Mouse (Mus musculus) neural tube, embryonic 15.5 days (tissue): ENCODE results near the gene Hoxa7. TPM values are rescaled to one million over a fixed set of nuclear protein-coding genes. Genes with fewer than 3 reads are reported as not detected.
A peak's percentile ranks its signal among the peaks of the same experiment; 100 is the strongest.

Experiments used
- ATAC-seq: fragments of 200-750 bp; cut with Nextera tagmentation; 2 replicates; pipeline ENCODE4 v1.8.0; 2017; ENCODE audit warnings: mild to moderate bottlenecking, moderate TSS enrichment, moderate library complexity; ENCODE audit not compliant: low FRiP score
- H3K27ac ChIP-seq: fragments of 300-500 bp; sonication (generic); replicated peaks from 2 replicates; pipeline ENCODE4 v1.5.1; 2015; ENCODE audit warnings: mild to moderate bottlenecking, inconsistent platforms
- H3K27me3 ChIP-seq: fragments of 300-500 bp; sonication (generic); replicated peaks from 2 replicates; pipeline ENCODE4 v1.6.1; 2015; ENCODE audit warnings: inconsistent platforms
- H3K36me3 ChIP-seq: fragments of 300-500 bp; sonication (generic); 2 replicates; pipeline ENCODE4 v1.6.1; 2015; ENCODE audit warnings: inconsistent platforms
- H3K4me1 ChIP-seq: fragments of 300-500 bp; sonication (generic); 2 replicates; pipeline ENCODE4 v1.6.1; 2015; ENCODE audit warnings: inconsistent platforms
- H3K4me2 ChIP-seq: fragments of 300-500 bp; sonication (generic); 2 replicates; pipeline ENCODE4 v1.6.1; 2015; ENCODE audit warnings: inconsistent platforms, mild to moderate bottlenecking, moderate library complexity
- H3K4me3 ChIP-seq: fragments of 300-500 bp; sonication (generic); replicated peaks from 2 replicates; pipeline ENCODE4 v1.5.1; 2015; ENCODE audit warnings: mild to moderate bottlenecking, inconsistent platforms
- H3K9ac ChIP-seq: fragments of 300-500 bp; sonication (generic); replicated peaks from 2 replicates; pipeline ENCODE4 v1.6.1; 2015; ENCODE audit warnings: mild to moderate bottlenecking, inconsistent platforms
- H3K9me3 ChIP-seq: fragments of 300-500 bp; sonication (generic); replicated peaks from 2 replicates; pipeline ENCODE4 v1.6.1; 2016; ENCODE audit warnings: inconsistent platforms
- WGBS: fragments of 180-500 bp; shearing (Covaris S2); methylation state at CpG from one replicate; pipeline ENCODE4 v1.1.7; 2015; ENCODE audit warnings: mixed read lengths; 5-methylcytosine and 5-hydroxymethylcytosine counted together
- polyA plus RNA-seq: library from polyadenylated mRNA; unstranded; fragments of >200 nt; fragmentation: Nextera tagmentation; extraction: Ambion mirVana; gene quantifications from 2 replicates; pipeline ENCODE4 v1.2.1, GENCODE M21; 2015

Gene Hoxa7
- polyA plus RNA-seq, 1 experiment from 2014 or later = 109 TPM

DNA sequence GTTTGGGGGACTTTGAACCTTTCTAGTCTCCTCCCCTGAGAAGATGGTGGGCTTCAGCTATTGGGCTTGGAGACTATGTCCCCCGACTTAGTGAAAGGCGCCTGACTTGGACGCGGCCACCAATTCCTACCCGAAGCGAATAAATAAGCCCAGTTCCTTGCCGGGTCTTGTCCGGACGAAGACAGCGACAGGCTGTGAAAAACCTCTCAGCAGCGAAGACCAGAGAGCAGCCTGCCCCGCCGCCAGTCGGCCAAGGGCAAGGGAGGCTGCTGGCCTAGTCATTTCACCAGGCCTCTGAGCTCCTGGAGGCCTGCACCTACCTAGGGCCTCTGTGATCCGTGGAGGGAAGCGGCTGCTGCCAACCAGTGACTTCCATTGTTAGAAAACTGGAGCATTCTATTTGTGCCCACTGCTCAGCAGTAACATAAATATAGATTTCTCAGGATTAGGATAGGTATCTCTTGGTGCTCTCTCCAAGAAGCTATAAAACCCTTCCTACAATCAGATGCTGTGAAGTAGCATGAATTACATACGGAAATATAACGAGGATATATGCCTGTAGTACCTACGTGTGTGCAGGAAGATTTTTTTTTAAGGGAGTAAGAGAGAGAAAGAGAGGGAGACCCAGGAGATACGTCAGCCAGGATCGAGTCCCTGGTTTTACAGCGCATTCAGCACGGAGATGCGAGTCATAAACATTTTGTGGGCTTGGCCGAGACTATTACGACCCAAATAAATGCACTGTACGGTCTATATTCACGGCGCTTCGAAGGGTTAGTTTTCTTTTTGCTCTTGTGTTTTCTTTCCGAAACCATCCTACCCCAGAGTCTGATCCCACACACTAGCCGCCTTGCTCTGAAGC, 1.4 kb downstream of the Hoxa7 start:
- peak overlapping the region; percentile 85 for H3K4me2 ChIP-seq
- H3K36me3 ChIP-seq = no peaks in the 10 kb centered on the region
- H3K4me1 ChIP-seq = peaks cover 54% of the 10 kb centered on the region
- WGBS = 5% methylated on average over 32 of the region's 32 CpGs
- ATAC-seq = no peak
- peak overlapping the region; percentile 65 for H3K4me3 ChIP-seq
- H3K9ac ChIP-seq = peak overlapping the region; percentile 84
- H3K27me3 ChIP-seq = no peaks in the 10 kb centered on the region
- H3K27ac ChIP-seq = peak overlapping the region; percentile 100
- no peaks in the 10 kb centered on the region for H3K9me3 ChIP-seq

DNA sequence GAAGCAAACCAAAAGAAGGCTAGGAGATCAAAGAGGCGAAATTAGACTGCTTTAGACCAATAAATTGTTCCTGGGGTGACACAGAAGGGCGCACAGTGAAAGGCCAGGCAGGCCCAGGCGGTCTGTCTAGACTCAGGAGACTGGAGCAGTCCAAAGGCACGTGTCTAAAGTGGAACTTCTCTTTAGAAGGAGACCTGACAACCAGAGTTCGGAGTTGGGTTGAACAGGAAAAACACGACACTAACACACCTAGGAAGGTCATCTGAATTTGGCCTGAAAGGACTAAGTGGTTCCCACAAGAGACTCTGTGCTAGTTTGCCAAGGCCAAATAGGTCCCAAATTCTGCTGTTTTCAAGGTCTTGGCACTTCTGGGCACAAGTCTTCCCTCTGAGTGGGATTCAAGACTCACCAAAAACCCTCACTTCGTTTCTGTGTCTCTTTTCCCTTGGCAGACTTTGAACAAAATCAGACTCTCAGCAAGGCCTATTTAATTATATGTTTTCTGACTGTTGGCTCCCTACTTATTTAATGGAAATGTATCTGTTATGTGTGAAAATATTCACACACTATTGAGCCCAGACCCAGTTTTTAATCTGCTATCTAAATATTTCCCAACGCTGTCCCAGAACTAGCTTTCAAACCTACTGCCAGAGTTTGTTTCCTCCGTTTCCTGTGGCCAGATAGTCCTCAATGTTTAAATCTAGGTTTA, 2.3 kb downstream of the Hoxa7 start:
- Histone ChIP-seq H3K4me3 (peak overlapping the region; percentile 81), H3K36me3 (no peaks in the 10 kb centered on the region), H3K4me1 (peaks cover 59% of the 10 kb centered on the region), H3K9ac (peak overlapping the region; percentile 84), H3K27me3 (no peaks in the 10 kb centered on the region), H3K9me3 (no peaks in the 10 kb centered on the region), H3K4me2 (peak overlapping the region; percentile 85), H3K27ac (peak overlapping the region; percentile 100)
- no peak for ATAC-seq
- 22% methylated on average over 9 of the region's 9 CpGs for WGBS

DNA sequence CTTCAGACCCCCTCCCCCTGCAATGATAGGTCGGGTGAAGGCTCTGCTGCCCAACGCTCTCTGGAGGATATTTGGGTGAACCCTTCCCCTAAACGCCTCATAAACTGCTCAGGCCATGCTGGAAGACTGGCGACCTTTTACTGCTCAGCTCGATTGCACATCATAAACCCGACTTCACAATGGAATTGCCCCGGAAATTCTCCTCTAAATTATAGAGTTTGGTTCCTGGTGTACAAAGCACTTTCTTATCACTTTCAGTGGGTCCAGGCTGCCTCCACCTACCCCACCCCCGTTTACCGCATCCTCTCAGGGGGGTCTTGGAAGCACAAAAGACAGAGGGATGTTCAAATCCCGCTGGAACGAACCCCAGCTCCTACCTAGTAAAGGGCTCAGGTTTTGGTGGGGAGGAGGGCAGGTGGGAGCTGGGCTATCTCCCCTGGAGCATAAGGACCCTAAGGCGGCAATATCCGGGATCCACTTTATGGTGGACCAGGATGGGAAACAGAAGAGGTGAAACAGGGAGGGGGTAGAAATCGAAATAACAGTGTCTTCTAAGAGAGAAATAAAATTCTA, 2.9 kb downstream of the Hoxa7 start:
- Histone ChIP-seq H3K4me3 (peak overlapping the region; percentile 81), H3K9ac (peak overlapping the region; percentile 92), H3K27ac (peak overlapping the region; percentile 100), H3K4me2 (peak overlapping the region; percentile 85), H3K36me3 (no peaks in the 10 kb centered on the region), H3K9me3 (no peaks in the 10 kb centered on the region), H3K4me1 (peaks cover 64% of the 10 kb centered on the region), H3K27me3 (no peaks in the 10 kb centered on the region)
- ATAC-seq = no peak
- 12% methylated on average over 14 of the region's 14 CpGs for WGBS

DNA sequence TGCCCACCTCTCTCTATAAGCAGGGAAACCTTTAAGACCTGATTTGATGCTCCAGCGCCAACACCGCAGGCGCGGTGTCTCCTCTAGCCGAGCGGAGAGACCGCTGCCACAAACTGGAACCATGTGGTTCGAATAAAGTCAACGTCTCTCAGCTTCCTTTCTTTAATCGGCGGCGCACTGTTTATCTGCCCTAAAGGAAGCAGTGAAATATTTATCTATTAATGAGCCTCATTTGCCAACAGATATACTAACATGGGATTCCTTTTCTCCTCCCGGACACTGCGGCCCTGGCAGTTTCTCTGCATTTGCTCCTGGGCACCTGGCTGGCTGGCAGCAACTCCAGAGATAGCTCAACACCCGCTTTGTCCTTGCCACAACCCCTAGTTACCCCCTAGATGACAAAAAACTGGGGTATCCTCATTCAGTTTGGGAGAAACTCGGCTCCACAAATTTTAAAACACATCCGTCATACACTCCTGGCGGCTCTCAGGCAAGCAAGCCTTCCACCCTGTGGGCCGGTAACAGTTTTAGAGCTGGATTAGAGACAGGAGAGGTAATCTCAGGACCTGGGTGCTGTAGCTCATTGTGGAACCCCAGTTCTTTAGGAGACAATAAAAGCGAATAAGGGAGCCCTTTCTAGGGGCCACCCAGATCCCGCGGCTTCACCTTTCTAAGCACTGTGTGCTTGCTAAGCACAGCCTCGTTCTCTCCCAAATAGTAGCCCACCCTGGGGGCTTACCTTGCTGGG, 3.6 kb downstream of the Hoxa7 start:
- H3K9ac ChIP-seq = peak overlapping the region; percentile 92
- H3K27me3 ChIP-seq = no peaks in the 10 kb centered on the region
- no peaks in the 10 kb centered on the region for H3K9me3 ChIP-seq
- H3K4me3 ChIP-seq = peak overlapping the region; percentile 81
- peak overlapping the region; percentile 85 for H3K4me2 ChIP-seq
- H3K4me1 ChIP-seq = peaks cover 67% of the 10 kb centered on the region
- peak overlapping the region; percentile 100 for H3K27ac ChIP-seq
- ATAC-seq = no peak
- no peaks in the 10 kb centered on the region for H3K36me3 ChIP-seq
- WGBS = 4% methylated on average over 23 of the region's 23 CpGs

DNA sequence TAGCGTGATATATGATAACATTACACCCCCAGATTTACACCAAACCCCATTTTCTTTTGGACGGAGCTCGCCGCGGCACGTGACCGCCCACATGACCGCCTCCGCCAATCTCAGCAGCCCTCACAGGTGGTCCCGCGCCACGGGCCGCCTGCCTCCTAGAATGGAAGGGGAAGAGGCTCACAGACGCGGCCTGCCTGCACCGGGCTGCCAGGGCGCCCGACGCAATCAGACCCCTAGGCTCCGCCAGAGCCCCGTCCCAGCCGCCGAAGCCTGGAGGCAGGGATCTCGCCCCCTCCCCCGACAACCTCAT, 4.2 kb downstream of the Hoxa7 start:
- Histone ChIP-seq H3K27me3 (no peaks in the 10 kb centered on the region), H3K4me2 (peak overlapping the region; percentile 85), H3K9ac (peak overlapping the region; percentile 92), H3K27ac (peak overlapping the region; percentile 100), H3K36me3 (no peaks in the 10 kb centered on the region), H3K4me3 (peak overlapping the region; percentile 81), H3K4me1 (peaks cover 66% of the 10 kb centered on the region), H3K9me3 (no peaks in the 10 kb centered on the region)
- WGBS = under 1% methylated on average over 25 of the region's 25 CpGs
- ATAC-seq = peak; percentile 85

DNA sequence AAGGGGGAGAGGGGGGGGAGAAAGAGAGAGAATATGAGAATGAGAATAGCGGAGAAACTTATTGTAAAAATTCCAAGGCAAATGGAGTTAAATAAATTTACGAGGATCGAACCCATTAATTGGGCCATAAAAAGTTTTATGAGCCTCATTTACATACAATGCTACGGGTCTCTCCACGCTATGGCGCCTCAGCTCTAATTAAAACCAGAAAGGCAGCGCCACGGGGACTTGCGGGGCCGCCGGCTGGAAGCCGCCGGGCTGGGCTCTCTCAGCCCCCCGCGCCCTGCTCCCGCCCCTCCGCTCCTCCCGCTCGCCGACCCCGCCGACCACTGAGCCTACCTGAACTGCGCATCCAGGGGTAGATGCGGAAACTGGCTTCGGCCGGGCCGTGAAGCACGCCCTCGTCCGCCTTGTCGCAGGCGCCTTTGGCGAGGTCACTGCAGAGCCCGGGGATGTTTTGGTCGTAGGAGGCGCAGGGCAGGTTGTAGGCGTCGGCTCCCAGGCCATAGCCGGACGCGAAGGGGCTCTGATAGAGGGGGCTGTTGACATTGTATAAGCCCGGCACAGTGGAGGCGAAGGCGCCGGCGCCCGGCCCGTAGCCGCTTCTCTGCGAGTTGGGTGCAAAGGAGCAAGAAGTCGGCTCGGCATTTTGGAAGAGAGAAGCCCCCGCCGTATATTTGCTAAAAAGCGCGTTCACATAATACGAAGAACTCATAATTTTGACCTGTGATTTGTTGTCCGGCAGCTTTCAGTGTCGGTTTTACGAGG, 4.8 kb downstream of the Hoxa7 start:
- peak overlapping the region; percentile 81 for H3K4me3 ChIP-seq
- peak overlapping the region; percentile 100 for H3K27ac ChIP-seq
- peak overlapping the region; percentile 92 for H3K9ac ChIP-seq
- WGBS = under 1% methylated on average over 60 of the region's 60 CpGs
- no peaks in the 10 kb centered on the region for H3K36me3 ChIP-seq
- peak; percentile 27; the same call in 1 of the 2 replicates for ATAC-seq
- peaks cover 61% of the 10 kb centered on the region for H3K4me1 ChIP-seq
- no peaks in the 10 kb centered on the region for H3K27me3 ChIP-seq
- H3K9me3 ChIP-seq = no peaks in the 10 kb centered on the region
- peak overlapping the region; percentile 85 for H3K4me2 ChIP-seq

DNA sequence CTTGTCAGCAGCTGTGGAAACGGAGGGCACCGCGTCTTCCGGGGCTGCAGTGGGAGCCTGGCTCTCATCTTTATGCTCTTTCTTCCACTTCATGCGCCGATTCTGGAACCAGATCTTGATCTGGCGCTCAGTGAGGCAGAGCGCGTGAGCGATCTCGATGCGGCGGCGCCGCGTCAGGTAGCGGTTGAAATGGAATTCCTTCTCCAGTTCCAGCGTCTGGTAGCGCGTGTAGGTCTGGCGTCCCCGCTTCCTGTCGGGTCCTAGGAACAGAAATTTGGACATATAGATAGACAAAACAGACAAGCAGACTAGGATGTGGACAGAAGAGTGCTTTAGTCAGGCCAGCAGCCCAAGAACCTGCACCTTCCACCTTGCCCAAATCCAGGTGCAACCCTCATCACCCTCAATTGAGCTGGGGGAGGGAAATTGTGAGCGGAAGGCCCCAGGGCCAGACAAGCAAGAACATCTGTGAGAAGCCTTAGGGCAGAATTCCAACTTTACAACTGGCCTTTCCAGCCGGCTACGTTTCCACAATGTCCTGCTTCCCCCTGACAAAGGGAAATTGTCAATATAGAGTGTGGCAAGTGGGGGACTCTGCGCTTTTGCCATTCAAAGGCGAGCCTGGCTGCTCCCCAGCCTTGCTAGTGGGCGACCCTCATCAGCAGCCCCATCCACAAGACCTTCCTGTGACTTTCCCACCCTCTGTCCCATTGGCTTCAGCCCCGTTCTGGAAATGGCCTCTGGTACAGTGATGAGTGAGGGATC, 5.7 kb downstream of the Hoxa7 start:
- Histone ChIP-seq H3K36me3 (no peaks in the 10 kb centered on the region), H3K4me2 (peak overlapping the region; percentile 85), H3K4me3 (peak overlapping the region; percentile 81), H3K9ac (peak overlapping the region; percentile 92), H3K9me3 (no peaks in the 10 kb centered on the region), H3K4me1 (peaks cover 59% of the 10 kb centered on the region), H3K27ac (peak overlapping the region; percentile 100), H3K27me3 (no peaks in the 10 kb centered on the region)
- WGBS = 2% methylated on average over 30 of the region's 30 CpGs
- no peak for ATAC-seq

DNA sequence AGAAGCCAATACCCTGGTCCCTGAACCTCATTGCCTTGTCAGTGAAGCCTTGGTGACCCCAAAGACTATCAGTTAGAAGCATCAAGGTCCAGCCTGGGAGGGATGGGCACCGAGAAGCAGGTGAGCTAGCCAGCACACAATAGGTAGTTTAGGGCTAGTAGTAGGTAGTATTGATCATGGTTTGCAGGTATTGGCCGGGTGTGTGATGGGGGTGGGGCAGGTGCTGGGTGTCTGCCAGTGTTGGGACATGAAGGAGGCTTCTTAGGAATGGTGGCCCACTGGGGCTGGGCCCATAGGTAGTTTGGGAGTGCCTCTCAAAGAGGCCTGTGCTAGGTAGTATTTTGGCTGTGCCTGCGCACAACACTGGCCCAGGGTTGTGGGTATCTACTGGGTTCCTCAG, 6.6 kb downstream of the Hoxa7 start:
- H3K9me3 ChIP-seq = no peaks in the 10 kb centered on the region
- H3K9ac ChIP-seq = peak overlapping the region; percentile 99; the same call in 1 of the 2 replicates
- H3K36me3 ChIP-seq = no peaks in the 10 kb centered on the region
- H3K4me3 ChIP-seq = peak overlapping the region; percentile 81
- no peaks in the 10 kb centered on the region for H3K27me3 ChIP-seq
- peaks cover 54% of the 10 kb centered on the region for H3K4me1 ChIP-seq
- H3K4me2 ChIP-seq = peak overlapping the region; percentile 85
- 18% methylated on average over 3 of the region's 3 CpGs for WGBS
- ATAC-seq = no peak
- peak overlapping the region; percentile 100 for H3K27ac ChIP-seq

DNA sequence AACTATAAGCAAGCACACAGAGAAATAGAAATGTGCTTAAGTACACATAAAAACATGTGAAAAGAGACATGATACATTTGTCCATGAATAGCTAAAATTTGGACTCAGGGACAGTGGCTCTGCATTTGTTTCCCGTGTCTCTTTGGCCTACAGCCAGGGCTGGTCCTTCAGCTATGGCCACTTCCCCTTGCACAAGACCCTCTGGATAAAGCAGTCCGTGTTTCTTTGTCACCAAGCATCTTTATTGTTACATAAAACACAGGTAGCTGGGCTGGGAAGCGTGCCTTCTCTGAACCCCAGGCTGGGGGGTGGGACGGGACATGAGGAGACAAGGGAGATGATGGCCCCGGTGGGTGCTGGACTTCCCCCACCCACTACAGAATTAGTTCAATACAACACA, 7.4 kb downstream of the Hoxa7 start:
- peak overlapping the region; percentile 99 for H3K9ac ChIP-seq
- no peaks in the 10 kb centered on the region for H3K9me3 ChIP-seq
- peak overlapping the region; percentile 100 for H3K27ac ChIP-seq
- peak overlapping the region; percentile 81 for H3K4me3 ChIP-seq
- H3K27me3 ChIP-seq = no peaks in the 10 kb centered on the region
- H3K4me2 ChIP-seq = peak overlapping the region; percentile 85
- H3K36me3 ChIP-seq = no peaks in the 10 kb centered on the region
- ATAC-seq = no peak
- H3K4me1 ChIP-seq = peaks cover 57% of the 10 kb centered on the region
- WGBS = 8% methylated on average over 5 of the region's 5 CpGs
